Mouse (Mus musculus): ENCODE results near the gene Jazf1.

The Jazf1 gene

DNA sequence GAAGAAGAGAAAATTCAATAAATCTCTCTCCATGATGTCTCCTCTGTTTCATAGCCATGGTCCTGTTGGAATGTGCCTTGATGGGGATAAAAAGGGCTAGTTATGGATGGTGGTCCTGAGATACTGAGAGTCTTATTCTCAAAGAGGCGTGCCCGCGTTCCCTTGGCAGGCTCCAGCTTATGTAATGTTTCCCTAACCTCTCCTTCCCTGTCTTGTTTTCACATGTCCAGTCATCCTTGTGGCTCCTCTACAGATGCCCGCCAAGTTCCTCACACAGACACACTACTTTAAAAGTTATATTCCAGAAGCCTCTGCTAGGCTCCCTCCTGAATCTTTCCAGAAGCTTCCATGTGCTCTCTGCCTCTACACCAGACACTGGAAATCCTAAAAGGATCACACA lies 151.0 kb downstream of the Jazf1 start:
- TF ChIP-seq GATA4 (IDR thresholded peaks at IDR 0.05; ENCODE audit: insufficient replicate concordance, low read length): no peak

DNA sequence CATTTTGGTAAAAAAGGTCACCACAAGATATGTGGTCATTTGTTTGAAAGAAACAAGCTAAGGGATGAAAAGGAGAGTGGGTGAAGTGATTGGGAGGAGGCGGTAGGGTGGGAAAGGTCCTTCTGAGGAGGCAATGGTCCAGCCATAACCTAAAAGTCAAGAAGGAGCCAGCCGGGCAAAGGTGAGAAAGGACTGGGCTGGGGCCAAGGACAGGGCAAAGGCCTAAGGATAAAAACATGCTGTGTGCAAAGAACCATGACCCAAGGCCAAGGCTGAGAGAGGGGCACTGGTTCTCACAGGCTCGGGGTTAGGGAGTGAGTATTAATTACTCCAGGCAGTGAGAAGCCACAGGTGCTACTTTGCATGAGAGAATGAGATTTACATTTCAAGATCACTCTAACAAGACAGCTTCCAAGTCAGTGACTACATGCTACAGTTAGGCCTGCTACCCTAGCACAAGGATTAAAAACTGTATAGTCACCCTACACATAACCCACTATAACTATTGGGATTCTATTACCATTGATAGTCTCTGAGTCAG lies 151.5 kb downstream of the Jazf1 start:
- no peak for TF ChIP-seq GATA4 (IDR thresholded peaks at IDR 0.05; ENCODE audit: insufficient replicate concordance, low read length)

DNA sequence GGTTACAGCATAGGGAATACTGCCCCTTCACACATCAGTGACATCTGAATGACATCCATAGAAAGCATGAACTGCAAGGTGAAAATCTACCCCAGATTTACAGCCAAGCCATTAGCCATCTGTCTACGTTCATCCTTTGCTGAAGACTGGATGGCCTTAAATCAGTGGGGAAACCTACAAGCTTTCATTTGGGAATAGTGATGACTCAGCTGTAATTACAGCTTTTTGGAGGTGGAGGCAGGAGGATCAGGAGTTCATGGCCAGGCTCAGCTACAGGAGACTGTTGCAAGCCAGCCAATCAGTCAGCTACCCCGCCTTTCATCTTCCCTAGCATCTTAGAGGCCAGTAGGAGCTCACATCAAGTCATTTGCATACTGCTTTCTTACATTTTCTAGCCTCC lies 153.5 kb downstream of the Jazf1 start:
- TF ChIP-seq GATA4 (IDR thresholded peaks at IDR 0.05; ENCODE audit: insufficient replicate concordance, low read length): no peak

DNA sequence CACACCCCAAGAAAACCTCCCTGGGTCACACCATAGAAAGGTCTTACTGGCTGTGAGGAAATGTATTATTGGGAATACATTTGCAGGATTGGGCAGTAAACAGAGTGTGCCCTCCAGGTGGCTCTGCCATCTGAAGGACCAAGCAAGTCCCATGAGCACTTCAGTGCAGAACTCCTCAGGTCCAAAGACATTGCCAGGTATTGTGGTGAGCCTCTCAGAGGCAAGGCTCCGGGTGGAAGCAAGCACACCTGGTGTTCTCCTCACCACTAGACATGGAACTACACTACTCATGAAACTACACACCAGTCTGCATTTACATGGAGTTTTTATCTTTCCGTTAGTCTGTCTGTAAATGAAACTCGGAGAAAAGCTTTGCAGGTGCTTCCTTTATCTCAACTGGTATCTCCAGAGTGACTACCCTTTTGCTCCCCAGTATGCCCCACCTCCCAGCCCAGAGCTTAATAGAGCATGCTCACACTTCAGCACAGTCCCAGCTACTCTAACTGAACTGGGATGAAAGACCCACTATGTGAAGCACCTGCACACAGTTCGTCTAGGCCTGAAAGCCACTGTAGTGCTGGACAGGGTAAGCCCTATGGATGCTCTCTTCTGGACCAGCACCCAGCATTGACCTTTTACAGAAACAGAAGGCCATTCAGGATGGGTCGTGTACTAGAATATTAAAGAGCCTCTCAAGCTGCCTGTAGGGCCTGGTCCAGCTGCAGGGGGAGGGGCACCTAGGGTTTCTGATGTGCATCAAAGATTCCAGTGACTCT lies 156.1 kb downstream of the Jazf1 start:
- no peak for TF ChIP-seq GATA4 (IDR thresholded peaks at IDR 0.05; ENCODE audit: insufficient replicate concordance, low read length)

DNA sequence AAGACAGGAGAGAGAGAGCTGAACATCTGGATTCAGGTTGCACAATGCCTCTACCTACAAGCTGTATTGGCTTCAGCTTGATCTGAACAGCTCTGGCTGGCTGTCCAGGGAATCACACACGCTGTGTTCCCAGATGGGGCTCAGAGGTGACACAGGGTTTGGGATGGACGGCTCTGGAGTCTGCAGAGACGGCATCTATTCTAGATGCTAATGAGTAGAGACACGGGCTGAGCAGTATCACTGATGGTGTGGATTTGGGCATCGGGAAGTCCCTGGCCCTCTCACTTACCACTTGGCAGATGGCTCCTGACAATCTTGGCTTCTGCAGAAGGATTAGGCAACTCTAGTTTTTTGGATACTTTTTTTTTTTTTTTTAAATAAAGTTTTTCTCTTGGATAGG lies 161.6 kb downstream of the Jazf1 start:
- no peak for TF ChIP-seq GATA4 (IDR thresholded peaks at IDR 0.05; ENCODE audit: insufficient replicate concordance, low read length)

DNA sequence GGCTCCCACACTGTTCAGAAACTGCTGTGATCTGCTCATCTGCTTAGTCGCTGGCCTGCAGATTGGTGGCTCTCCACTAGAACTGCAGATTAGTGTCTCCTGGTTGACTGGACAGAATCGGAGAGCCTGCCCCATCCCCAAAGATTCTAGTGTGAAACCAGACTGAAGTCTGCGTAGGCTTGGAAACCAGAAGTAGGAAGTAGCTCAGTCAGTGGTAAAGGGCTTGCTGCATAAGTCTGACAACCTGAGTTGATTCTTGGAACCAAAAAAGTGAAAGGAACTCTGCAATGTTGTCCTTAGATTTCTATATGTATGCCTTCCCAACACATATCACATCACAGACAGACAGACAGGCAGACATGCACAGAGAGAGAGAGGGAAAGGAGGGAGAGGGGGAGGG lies 163.3 kb downstream of the Jazf1 start:
- no peak for TF ChIP-seq GATA4 (IDR thresholded peaks at IDR 0.05; ENCODE audit: insufficient replicate concordance, low read length)

DNA sequence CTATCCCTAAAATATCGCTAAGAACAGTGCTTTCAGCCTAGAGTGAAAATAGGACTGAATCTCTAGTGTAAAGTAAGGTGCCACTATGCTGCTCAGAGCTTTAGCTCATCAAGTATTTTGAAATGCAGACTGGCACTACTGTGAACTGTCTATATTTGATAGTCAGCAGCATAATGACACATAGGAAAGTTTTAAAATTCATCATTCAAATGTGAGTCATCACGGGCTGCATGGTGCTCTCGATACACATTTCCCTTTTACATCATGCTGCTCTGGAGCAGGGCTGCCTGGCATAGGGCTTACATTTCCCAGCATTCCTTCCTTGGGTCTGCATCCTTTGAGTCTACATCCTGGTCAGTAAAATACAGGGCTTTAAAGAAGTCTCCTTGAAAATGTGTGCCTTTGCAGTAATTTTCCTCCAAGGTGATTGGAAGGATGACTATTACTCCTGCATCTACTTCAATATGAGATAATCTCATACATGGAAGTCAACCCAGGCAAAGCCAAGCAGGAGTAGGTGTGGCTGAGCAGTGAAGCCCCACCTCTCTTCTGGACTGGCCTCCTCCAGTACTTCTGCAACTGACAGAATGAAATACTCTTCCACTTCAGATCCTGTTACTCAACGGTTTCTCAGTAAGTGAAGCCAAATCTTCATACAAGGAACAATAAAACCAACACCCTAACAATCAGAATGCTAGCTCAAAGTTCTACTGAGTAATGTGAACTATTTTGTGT lies 165.0 kb downstream of the Jazf1 start:
- TF ChIP-seq GATA4 (IDR thresholded peaks at IDR 0.05; ENCODE audit: insufficient replicate concordance, low read length): no peak

DNA sequence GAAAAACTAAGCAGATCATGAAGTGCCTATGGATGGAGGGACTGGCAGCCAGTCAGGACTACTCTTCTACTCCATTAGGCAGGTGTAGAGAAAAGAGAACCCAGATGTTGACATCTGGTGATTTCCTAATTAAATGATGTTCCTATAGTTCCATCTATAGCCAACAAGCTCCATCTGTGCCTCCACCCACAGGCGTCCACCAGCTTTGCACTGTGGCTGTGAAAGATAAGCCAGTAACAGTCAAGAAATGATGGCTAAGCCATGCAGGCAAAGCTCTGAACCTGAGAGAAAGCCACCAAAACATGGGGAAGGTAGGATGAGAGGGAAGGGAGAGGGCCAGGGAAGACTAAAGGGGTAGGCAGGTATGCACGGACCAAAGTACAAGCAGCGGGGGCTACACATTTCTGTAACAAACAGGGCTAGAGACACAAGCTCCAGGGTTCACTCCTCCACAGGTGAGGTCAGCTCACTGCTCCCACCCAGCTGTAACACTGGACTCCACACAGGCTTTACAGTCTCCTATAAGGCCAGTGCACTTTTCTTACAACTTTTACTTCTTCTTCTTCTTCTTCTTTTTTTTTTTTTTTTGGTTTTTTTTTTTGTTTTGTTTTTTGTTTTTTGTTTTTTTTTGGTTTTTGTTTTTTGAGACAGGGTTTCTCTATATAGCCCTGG lies 168.7 kb downstream of the Jazf1 start:
- no peak for TF ChIP-seq GATA4 (IDR thresholded peaks at IDR 0.05; ENCODE audit: insufficient replicate concordance, low read length)

DNA sequence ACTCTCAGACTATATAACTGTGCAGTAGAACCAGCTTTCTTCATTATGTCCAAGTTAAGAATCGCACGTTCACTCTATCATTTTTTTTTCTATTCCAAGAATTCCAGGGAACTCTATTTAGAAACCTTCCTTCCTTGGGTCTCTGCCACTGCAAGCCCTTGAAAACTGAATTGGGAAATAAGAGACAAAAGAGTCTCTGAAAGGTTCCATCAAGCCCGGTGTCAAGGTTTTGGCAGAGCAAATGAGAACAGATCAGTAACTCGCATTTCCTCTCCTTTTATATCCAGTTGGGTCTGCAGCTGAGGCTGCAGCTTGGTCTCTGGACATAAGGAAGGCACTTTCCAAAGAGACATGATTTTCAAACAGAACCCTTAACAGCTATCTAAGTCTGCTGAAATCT lies 173.4 kb downstream of the Jazf1 start:
- no peak for TF ChIP-seq GATA4 (IDR thresholded peaks at IDR 0.05; ENCODE audit: insufficient replicate concordance, low read length)

DNA sequence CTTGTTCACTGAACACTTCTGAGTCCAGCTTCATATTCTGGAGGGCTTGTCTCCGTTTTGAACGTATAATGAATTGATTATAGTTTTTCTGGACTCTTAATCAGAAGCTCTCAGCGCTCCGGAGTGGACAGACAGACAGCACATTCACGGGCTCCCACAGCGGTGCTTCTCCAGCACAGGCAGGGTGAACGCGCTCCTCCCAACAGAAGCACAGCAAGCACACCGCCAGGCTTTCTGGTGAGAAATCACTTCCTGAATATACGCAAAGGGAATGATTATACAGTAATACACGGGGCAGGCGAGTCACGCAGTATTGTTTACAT lies 174.0 kb downstream of the Jazf1 start:
- no peak for TF ChIP-seq GATA4 (IDR thresholded peaks at IDR 0.05; ENCODE audit: insufficient replicate concordance, low read length)

DNA sequence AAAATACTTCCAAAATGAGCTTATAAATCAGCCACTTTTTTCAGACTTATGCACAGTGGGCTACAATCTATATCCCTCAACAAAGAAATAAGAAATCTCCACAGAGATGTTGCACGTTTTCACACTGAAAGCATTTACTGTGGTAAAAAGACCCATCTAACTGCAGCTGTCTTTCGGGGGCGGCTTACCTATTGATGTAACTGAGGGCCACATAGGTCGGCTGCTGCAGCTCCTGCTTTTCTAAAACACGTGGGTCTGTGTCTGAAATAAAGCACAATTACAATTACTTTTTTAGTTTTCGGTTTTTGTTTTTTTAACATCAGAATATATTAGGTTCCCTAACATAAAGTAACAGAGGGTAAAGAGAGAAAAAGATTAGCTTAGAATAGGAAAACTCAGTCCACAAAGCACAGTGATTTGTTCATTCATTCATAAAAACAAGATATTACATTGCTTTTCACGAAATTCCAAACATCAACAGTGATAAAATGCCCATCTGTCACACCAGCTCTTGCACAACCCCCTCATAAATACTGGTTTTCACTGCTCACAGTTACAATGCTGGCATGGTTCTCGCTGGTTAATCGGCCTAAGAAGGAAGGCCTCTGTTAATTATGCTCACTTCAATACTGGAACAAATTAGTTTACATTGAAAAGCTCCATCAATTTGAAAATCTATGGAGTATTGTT lies 174.5 kb downstream of the Jazf1 start:
- no peak for TF ChIP-seq GATA4 (IDR thresholded peaks at IDR 0.05; ENCODE audit: insufficient replicate concordance, low read length)

DNA sequence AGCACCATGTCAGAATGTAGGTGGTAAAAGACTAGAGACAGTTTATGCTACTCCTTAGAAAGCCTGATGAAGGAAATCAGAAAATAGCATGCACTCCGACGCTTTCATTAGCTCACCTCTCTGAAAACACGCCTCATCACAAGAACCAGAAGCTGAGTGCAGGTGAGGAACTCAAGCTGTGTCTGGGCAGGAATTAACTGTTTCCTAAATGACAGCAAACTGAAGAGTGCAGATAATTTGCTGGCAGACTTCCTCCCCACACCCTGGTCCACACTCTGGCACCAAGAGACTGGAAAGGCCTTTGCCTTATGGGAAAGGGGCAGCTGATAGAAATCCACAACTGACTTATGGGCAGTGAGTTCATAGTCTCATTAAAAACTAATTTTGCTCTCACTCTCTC lies 175.5 kb downstream of the Jazf1 start:
- no peak for TF ChIP-seq GATA4 (IDR thresholded peaks at IDR 0.05; ENCODE audit: insufficient replicate concordance, low read length)

DNA sequence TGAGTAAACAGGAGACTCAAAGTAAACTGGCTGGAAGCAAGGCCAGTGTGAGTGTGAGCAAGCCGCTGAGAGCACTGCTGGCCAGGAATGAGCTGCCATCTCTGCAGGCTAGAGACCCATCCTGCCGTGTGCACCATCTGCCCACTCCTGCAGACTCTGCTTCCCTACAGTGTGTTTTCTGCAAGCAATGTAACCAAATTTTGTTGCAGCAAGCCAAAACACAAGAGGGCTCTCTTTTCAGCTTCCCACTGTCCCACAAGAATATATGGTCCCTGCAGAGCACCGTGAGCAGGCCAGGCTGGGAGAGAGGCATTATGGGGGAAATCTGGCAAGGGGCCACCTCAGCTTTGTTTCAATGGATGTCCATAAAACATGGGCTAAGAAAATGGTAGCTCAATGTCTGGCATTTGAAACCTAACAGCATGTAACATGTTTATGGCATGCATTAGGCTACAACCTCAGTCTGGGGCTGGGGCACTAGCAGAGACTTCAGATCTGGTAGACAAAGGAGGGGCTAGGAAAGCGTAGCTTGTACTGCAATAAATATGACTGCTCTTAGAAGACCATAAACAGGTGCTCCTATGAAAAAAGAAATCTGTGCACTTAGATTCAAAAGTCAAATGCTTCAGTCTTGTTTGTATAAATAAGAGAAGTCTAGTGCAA lies 180.8 kb downstream of the Jazf1 start:
- TF ChIP-seq GATA4 (IDR thresholded peaks at IDR 0.05; ENCODE audit: insufficient replicate concordance, low read length): no peak

DNA sequence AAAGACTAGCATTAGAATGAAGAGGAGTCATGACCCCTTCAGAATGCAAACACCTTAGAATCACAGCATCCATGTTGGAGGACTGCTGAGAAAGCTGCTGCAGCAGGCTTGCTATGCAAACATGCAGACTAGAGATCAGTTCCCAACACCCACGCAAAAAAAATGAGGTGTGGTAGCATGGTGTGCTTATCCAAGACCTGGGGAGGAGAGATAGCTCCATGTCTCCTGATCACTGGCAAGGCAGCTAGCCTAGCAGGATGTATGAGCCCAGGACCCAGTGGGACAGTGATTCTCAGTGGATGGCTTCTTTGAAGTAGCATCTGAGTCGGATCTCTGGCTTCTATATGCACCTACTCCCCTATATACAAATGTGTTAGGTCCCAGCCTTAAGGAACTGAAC lies 184.7 kb downstream of the Jazf1 start:
- TF ChIP-seq GATA4 (IDR thresholded peaks at IDR 0.05; ENCODE audit: insufficient replicate concordance, low read length): no peak

DNA sequence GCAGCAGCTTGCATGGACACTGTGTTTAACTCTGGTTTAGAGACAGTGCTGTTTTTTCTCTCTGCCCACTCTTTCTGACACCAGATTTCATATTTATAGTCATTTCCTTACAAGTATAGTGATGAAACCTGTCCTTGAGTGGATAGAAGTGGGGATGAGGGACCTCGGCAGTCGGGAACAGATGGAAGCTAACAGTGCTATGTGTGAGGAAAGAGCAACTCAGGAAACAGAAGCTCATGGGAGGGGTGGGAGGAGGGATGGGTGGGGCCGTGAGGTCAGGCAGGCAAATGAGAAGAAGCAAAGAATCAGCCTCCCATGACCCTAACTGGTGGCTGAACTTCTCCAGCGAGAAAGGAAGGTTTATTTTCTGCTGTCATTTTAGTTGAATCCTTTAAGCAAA lies 191.3 kb downstream of the Jazf1 start:
- TF ChIP-seq GATA4 (IDR thresholded peaks at IDR 0.05; ENCODE audit: insufficient replicate concordance, low read length): no peak
